Mouse (Mus musculus): ENCODE results near the gene Gpx4. TPM values are rescaled to one million over a fixed set of nuclear protein-coding genes. Genes with fewer than 3 reads are reported as not detected.

The Gpx4 gene
- polyA plus RNA-seq, 1 experiment from 2014 or later: 1,519 TPM

- Histone ChIP-seq H3K4me2 (replicated peaks; ENCODE audit: low read depth) (peak overlapping the region; percentile 80), H3K27ac (ENCODE audit: low read depth, low read length) (peak overlapping the region; percentile 99; the same call in 1 of the 2 replicates), H3K9me3 (ENCODE audit: control insufficient read depth) (no peaks in the 10 kb centered on the region), H3K36me3 (ENCODE audit: control insufficient read depth, insufficient read depth) (peaks cover 44% of the 10 kb centered on the region), H3K4me1 (replicated peaks; ENCODE audit: control insufficient read depth, insufficient read depth, low read length) (peaks cover 2% of the 10 kb centered on the region; the same call in 1 of the 2 replicates), H3K9ac (ENCODE audit: low read depth, low read length) (no peak overlapping the region), H3K4me3 (ENCODE audit: low read depth, low read length) (0 out of 2 replicates have a peak overlapping the region, but pooled peaks have one; percentile 71), H3K27me3 (replicated peaks; ENCODE audit: control insufficient read depth, insufficient read depth, low read length) (no peaks in the 10 kb centered on the region)
- no peak for ATAC-seq
- no peak for TF ChIP-seq CTCF (IDR thresholded peaks at IDR 0.05; ENCODE audit: low read depth)
- 74% methylated on average over 5 of the region's 5 CpGs for WGBS
Observed at GRCm38 (mm10) chr10:80055364-80055763, 8.4 kb downstream of the Gpx4 start.

GRCm38 (mm10) chr10:80055891-80056290 is 8.9 kb downstream of the Gpx4 start:
- no peaks in the 10 kb centered on the region for H3K4me1 ChIP-seq (replicated peaks; ENCODE audit: control insufficient read depth, insufficient read depth, low read length)
- H3K27me3 ChIP-seq (replicated peaks; ENCODE audit: control insufficient read depth, insufficient read depth, low read length): no peaks in the 10 kb centered on the region
- H3K4me3 ChIP-seq (ENCODE audit: low read depth, low read length): 0 out of 2 replicates have a peak overlapping the region, but pooled peaks have one; percentile 71
- peaks cover 49% of the 10 kb centered on the region for H3K36me3 ChIP-seq (ENCODE audit: control insufficient read depth, insufficient read depth)
- WGBS: 46% methylated on average over 8 of the region's 10 CpGs
- no peak overlapping the region for H3K9ac ChIP-seq (ENCODE audit: low read depth, low read length)
- peak overlapping the region; percentile 80 for H3K4me2 ChIP-seq (replicated peaks; ENCODE audit: low read depth)
- H3K27ac ChIP-seq (ENCODE audit: low read depth, low read length): peak overlapping the region; percentile 99
- no peak for TF ChIP-seq CTCF (IDR thresholded peaks at IDR 0.05; ENCODE audit: low read depth)
- H3K9me3 ChIP-seq (ENCODE audit: control insufficient read depth): no peaks in the 10 kb centered on the region
- ATAC-seq: no peak

DNA sequence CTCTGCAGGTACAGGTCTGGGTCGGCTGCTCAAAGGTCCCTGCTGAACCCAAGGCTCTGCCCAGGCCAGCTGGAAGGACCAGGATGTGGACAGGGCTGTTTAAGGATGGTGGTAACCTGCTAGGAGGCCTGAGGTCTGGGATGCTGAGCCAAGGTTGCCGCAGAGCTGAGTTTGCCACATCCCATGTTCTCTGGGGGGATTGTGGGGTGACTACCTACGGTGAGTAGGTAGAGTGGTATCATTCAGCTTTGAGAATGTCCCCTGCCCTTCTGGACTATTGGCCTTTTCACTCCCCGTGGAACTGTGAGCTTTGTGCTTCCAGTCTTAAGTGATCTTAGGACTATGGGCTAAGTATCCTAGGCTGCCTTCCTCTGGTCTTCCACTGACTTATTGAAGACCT is 9.5 kb downstream of the Gpx4 start:
- H3K9ac ChIP-seq (ENCODE audit: low read depth, low read length): no peak overlapping the region
- 72% methylated on average over 4 of the region's 4 CpGs for WGBS

GRCm38 (mm10) chr10:80056976-80057682 is 10.2 kb downstream of the Gpx4 start:
- 0 out of 2 replicates have a peak overlapping the region, but pooled peaks have one; percentile 13 for H3K9ac ChIP-seq (ENCODE audit: low read depth, low read length)
- H3K4me1 ChIP-seq (replicated peaks; ENCODE audit: control insufficient read depth, insufficient read depth, low read length): no peaks in the 10 kb centered on the region
- no peaks in the 10 kb centered on the region for H3K9me3 ChIP-seq (ENCODE audit: control insufficient read depth)
- H3K27me3 ChIP-seq (replicated peaks; ENCODE audit: control insufficient read depth, insufficient read depth, low read length): no peaks in the 10 kb centered on the region
- peaks cover 62% of the 10 kb centered on the region for H3K36me3 ChIP-seq (ENCODE audit: control insufficient read depth, insufficient read depth)
- H3K4me2 ChIP-seq (replicated peaks; ENCODE audit: low read depth): no peak overlapping the region
- H3K27ac ChIP-seq (ENCODE audit: low read depth, low read length): peak overlapping the region; percentile 99
- TF ChIP-seq CTCF (IDR thresholded peaks at IDR 0.05; ENCODE audit: low read depth): no peak
- no peak overlapping the region for H3K4me3 ChIP-seq (ENCODE audit: low read depth, low read length)
- 92% methylated on average over 27 of the region's 27 CpGs for WGBS
- no peak for ATAC-seq

More for the DNA sequence above, 9.5 kb downstream of the Gpx4 start:
- Histone ChIP-seq H3K27ac (ENCODE audit: low read depth, low read length) (peak overlapping the region; percentile 99), H3K4me2 (replicated peaks; ENCODE audit: low read depth) (0 out of 2 replicates have a peak overlapping the region, but pooled peaks have one; percentile 80), H3K36me3 (ENCODE audit: control insufficient read depth, insufficient read depth) (peaks cover 55% of the 10 kb centered on the region), H3K4me1 (replicated peaks; ENCODE audit: control insufficient read depth, insufficient read depth, low read length) (no peaks in the 10 kb centered on the region), H3K9me3 (ENCODE audit: control insufficient read depth) (no peaks in the 10 kb centered on the region), H3K27me3 (replicated peaks; ENCODE audit: control insufficient read depth, insufficient read depth, low read length) (no peaks in the 10 kb centered on the region), H3K4me3 (ENCODE audit: low read depth, low read length) (no peak overlapping the region)
- no peak for ATAC-seq
- TF ChIP-seq CTCF (IDR thresholded peaks at IDR 0.05; ENCODE audit: low read depth): no peak

GRCm38 (mm10) chr10:80057683-80058326 is 10.8 kb downstream of the Gpx4 start:
- peaks cover 68% of the 10 kb centered on the region for H3K36me3 ChIP-seq (ENCODE audit: control insufficient read depth, insufficient read depth)

GRCm38 (mm10) chr10:80063104-80063503 is 16.1 kb downstream of the Gpx4 start:
- Histone ChIP-seq H3K9me3 (ENCODE audit: control insufficient read depth) (no peaks in the 10 kb centered on the region), H3K27me3 (replicated peaks; ENCODE audit: control insufficient read depth, insufficient read depth, low read length) (no peaks in the 10 kb centered on the region), H3K4me3 (ENCODE audit: low read depth, low read length) (no peak overlapping the region), H3K36me3 (ENCODE audit: control insufficient read depth, insufficient read depth) (peaks cover 91% of the 10 kb centered on the region), H3K9ac (ENCODE audit: low read depth, low read length) (no peak overlapping the region), H3K4me1 (replicated peaks; ENCODE audit: control insufficient read depth, insufficient read depth, low read length) (no peaks in the 10 kb centered on the region), H3K4me2 (replicated peaks; ENCODE audit: low read depth) (no peak overlapping the region), H3K27ac (ENCODE audit: low read depth, low read length) (no peak overlapping the region)
- ATAC-seq: no peak
- 94% methylated on average over 5 of the region's 5 CpGs for WGBS
- TF ChIP-seq CTCF (IDR thresholded peaks at IDR 0.05; ENCODE audit: low read depth): no peak

More at GRCm38 (mm10) chr10:80057683-80058326, 10.8 kb downstream of the Gpx4 start:
- ATAC-seq: no peak
- Histone ChIP-seq H3K27me3 (replicated peaks; ENCODE audit: control insufficient read depth, insufficient read depth, low read length) (no peaks in the 10 kb centered on the region), H3K4me2 (replicated peaks; ENCODE audit: low read depth) (no peak overlapping the region), H3K9me3 (ENCODE audit: control insufficient read depth) (no peaks in the 10 kb centered on the region), H3K4me1 (replicated peaks; ENCODE audit: control insufficient read depth, insufficient read depth, low read length) (no peaks in the 10 kb centered on the region), H3K27ac (ENCODE audit: low read depth, low read length) (peak overlapping the region; percentile 99), H3K4me3 (ENCODE audit: low read depth, low read length) (no peak overlapping the region), H3K9ac (ENCODE audit: low read depth, low read length) (0 out of 2 replicates have a peak overlapping the region, but pooled peaks have one; percentile 13)
- TF ChIP-seq CTCF (IDR thresholded peaks at IDR 0.05; ENCODE audit: low read depth): no peak
- WGBS: 80% methylated on average over 30 of the region's 30 CpGs

All from intestine, postnatal 0 days (tissue).